Mouse (Mus musculus): ENCODE results near the gene Bcl2l13.

The Bcl2l13 gene

DNA sequence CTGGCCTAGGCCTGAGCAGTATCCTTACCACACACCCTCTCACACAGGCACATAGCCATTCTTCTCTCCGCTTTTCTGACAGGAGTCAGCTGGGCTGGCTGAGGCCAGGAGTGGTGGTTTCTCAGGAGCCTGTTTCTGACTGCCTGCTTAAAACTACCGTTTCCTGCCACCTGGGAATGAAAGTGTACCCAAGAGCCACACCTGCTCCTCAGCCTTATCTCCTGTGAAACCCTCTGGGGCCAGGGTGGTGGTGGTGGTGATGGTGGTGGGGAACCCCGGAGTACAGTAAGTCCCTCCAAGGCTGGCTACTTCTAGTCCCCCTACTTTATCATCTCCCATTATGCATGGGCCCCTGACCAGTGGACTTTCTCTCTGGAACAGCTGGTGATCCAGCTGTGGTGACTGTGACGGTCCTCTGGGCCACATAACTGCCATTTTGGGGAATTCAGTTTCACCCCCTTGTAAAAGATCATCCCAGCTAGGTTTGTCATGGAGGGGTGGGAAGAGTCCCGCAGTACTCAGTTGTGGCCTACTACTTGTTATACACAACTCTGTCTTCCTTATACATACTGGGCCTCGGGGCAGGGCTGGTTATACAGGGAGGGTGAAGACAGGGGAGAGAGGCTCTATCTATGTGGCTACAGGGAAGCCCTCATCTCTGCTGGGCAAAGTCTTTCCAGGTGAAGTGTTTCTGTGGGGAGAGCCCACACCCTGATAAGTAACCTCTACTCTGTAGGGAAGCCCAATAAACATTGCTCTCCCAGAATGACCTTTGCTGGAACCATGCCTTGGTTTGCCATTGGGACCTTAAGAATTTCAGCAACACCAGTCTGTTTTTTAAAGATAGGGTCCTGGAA lies 94.7 kb downstream of the Bcl2l13 start:
- WGBS: 90% methylated on average over 6 of the region's 6 CpGs

DNA sequence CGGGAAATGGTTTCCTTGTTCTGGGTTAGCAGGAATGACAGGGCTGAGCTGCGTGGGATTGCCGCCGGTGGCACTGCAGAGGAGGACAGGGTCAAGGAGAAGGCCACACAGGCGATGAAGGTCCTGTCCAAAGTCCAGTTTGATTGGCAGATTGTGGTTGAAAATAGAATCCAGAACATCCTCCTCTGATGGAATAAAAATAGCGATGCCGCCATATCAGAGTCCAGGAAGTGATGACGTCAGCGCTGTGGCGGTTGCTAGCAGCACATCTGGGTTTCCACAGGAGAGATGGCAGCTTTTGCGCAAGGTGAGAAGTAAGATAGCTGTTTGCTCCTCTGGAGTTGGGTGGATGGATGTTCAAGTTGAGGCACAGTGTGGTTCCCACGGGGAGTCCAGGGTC lies 96.6 kb downstream of the Bcl2l13 start:
- 77% methylated on average over 12 of the region's 12 CpGs for WGBS

GRCm38 (mm10) chr6:120933670-120934069 lies 97.7 kb downstream of the Bcl2l13 start:
- WGBS: 87% methylated on average over 7 of the region's 7 CpGs

DNA sequence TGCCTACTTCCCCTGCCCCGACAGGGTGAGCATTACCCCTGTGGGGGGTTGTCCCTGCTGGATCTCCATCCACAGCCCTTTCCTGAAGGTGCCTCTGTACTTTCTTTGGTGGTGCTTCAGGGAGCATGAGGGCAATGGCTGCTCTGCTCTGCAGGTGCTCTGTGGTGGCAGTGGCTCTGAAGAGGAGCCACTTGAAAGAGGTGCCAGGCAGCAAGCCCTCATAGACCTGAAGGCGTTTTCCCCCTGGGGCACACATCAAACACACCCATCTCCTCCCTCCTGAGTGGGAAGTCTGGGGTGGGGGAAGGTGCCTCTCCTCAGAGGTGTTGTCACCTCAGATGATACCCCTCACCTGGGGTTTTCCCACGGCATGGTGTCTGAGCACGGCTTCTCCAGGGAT lies 98.2 kb downstream of the Bcl2l13 start:
- 80% methylated on average over 4 of the region's 4 CpGs for WGBS

GRCm38 (mm10) chr6:120937104-120937617 lies 101.1 kb downstream of the Bcl2l13 start:
- WGBS: 71% methylated on average over 16 of the region's 16 CpGs

- 85% methylated on average over 11 of the region's 11 CpGs for WGBS
Observed at GRCm38 (mm10) chr6:120937999-120938608, 102.1 kb downstream of the Bcl2l13 start.

- WGBS: 80% methylated on average over 12 of the region's 12 CpGs
Observed at GRCm38 (mm10) chr6:120938763-120939450, 102.9 kb downstream of the Bcl2l13 start.

- WGBS: 85% methylated on average over 3 of the region's 3 CpGs
Observed at GRCm38 (mm10) chr6:120939783-120940182, 103.8 kb downstream of the Bcl2l13 start.

DNA sequence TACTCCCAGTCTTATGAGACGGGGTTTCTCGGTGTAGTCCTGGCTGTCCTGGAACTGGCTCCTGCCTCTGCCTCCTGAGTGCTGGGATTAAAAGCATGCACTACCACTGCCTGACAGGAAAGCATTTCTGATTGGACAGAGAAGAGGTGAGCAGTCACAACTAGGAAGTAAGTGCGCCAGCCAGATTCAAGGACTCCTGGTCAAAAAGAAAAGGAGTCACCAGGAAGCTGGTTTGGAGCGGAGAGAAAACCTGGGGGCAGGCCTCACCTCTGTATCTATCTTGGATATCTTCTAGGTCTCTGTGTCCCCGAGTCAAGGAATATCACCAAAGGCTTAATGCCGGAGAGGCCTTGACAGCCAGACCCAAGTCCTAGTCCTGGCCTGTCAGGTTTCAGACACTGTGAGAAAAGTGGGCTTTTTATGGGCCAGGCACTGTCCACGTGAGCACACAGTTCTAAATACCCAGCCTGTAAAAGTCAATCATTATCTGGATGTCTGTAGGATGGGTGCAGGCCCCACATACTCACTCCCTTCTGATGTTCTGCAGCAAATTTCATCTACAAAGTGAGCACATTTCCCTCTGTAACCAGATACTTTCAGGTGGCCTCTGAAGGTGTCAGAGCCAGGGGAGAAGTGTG lies 104.6 kb downstream of the Bcl2l13 start:
- WGBS: 88% methylated on average over 7 of the region's 7 CpGs

DNA sequence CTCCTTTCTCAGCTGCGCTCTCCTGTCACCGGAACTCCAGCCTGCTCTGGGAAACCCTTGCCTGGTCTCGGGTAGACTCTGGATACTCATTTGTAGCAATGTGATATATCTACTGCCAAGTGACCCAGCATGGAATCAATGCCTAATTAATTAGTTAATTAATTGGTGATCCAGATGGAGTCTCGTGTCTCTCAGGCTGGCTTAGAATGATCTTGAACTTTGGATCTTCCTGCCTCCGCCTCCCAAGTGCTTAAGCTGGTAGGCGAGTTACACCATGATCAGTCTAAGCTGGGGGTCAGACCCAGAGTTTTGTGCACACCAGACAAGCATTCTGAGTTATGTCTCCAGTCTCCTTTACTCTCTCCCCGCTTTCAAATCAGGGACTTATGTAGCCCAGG lies 105.1 kb downstream of the Bcl2l13 start:
- WGBS: 82% methylated on average over 7 of the region's 7 CpGs

GRCm38 (mm10) chr6:120941575-120941974 lies 105.6 kb downstream of the Bcl2l13 start:
- 48% methylated on average over 13 of the region's 13 CpGs for WGBS

Measured in cerebral cortex, adult 2 months (tissue).